13 mouse cellular contexts compared by ENCODE assay signal in genomic region chr12:69366424-69366823, GRCm38 (mm10). TPM values are rescaled to one million over a fixed set of nuclear protein-coding genes. Genes with fewer than 3 reads are reported as not detected.
DNase-seq lines count a peak whose midpoint lies in the region; ATAC-seq and TF ChIP-seq lines count a peak whose summit lies in the region.
"Had no signal": no experiment of that assay in that cellular context is flagged by ENCODE, and none has a peak within 500 bp of the region (broad histone marks: within the 10 kb centered on the region; RNA-seq: fewer than 3 reads in every experiment).

No protein-coding gene starts in this region.

- no peak overlapping the region for H3K4me3 ChIP-seq in cerebellum, adult 2 months (replicated peaks; ENCODE audit: insufficient read depth, low read depth, low read length)
- no peak overlapping the region for H3K4me3 ChIP-seq in kidney, postnatal 0 days (replicated peaks; ENCODE audit: low read depth, low read length)
- no peak overlapping the region for H3K4me3 ChIP-seq in kidney, embryonic 14.5 days (ENCODE audit: low read length)
- H3K4me3 ChIP-seq in limb, embryonic 10.5 days = no peak overlapping the region
- H3K4me3 ChIP-seq in intestine, embryonic 16.5 days (ENCODE audit: low read length) = no peak overlapping the region
- H3K4me3 ChIP-seq: embryonic facial prominence, embryonic 12.5 days; forebrain, embryonic 13.5 days had no signal

- TF ChIP-seq CTCF in cerebellum, adult 2 months (IDR thresholded peaks at IDR 0.05; ENCODE audit: borderline replicate concordance, insufficient read depth, low read depth, low read length) = no peak
- TF ChIP-seq CTCF in kidney, postnatal 0 days (IDR thresholded peaks at IDR 0.05; ENCODE audit: low read depth) = peak; percentile 43

- H3K9me3 ChIP-seq in kidney, postnatal 0 days (replicated peaks; ENCODE audit: low read length) = no peaks in the 10 kb centered on the region
- no peaks in the 10 kb centered on the region for H3K9me3 ChIP-seq in kidney, embryonic 14.5 days (ENCODE audit: control insufficient read depth, low read length)
- no peaks in the 10 kb centered on the region for H3K9me3 ChIP-seq in limb, embryonic 10.5 days (replicated peaks)
- H3K9me3 ChIP-seq in intestine, embryonic 16.5 days (ENCODE audit: control insufficient read depth, low read length) = no peaks in the 10 kb centered on the region
- H3K9me3 ChIP-seq: embryonic facial prominence, embryonic 12.5 days; forebrain, embryonic 13.5 days had no signal

- H3K9ac ChIP-seq in kidney, postnatal 0 days (ENCODE audit: low read depth, low read length) = no peak overlapping the region
- H3K9ac ChIP-seq in kidney, embryonic 14.5 days (ENCODE audit: low read depth, low read length) = no peak overlapping the region
- H3K9ac ChIP-seq in intestine, embryonic 16.5 days (ENCODE audit: low read depth, low read length) = no peak overlapping the region
- H3K9ac ChIP-seq: embryonic facial prominence, embryonic 12.5 days; forebrain, embryonic 13.5 days had no signal

- no peaks in the 10 kb centered on the region for H3K36me3 ChIP-seq in kidney, postnatal 0 days (ENCODE audit: insufficient read depth, low read length)
- H3K36me3 ChIP-seq in kidney, embryonic 14.5 days (ENCODE audit: control insufficient read depth, insufficient read depth, low read length) = no peaks in the 10 kb centered on the region
- H3K36me3 ChIP-seq in limb, embryonic 10.5 days = no peaks in the 10 kb centered on the region
- H3K36me3 ChIP-seq in intestine, embryonic 16.5 days (ENCODE audit: control insufficient read depth, insufficient read depth, low read length) = no peaks in the 10 kb centered on the region
- H3K36me3 ChIP-seq: embryonic facial prominence, embryonic 12.5 days had no signal

- H3K4me2 ChIP-seq in kidney, postnatal 0 days (ENCODE audit: low read length) = no peak overlapping the region
- no peak overlapping the region for H3K4me2 ChIP-seq in kidney, embryonic 14.5 days (replicated peaks; ENCODE audit: low read depth, low read length)
- H3K4me2 ChIP-seq in intestine, embryonic 16.5 days (ENCODE audit: low read depth, low read length) = no peak overlapping the region
- H3K4me2 ChIP-seq: embryonic facial prominence, embryonic 12.5 days; forebrain, embryonic 13.5 days had no signal

- H3K27ac ChIP-seq in cerebellum, adult 2 months (ENCODE audit: insufficient read depth, low read length) = no peak overlapping the region
- no peak overlapping the region for H3K27ac ChIP-seq in kidney, postnatal 0 days
- no peak overlapping the region for H3K27ac ChIP-seq in kidney, embryonic 14.5 days (ENCODE audit: low read depth, low read length)
- no peak overlapping the region for H3K27ac ChIP-seq in limb, embryonic 10.5 days
- H3K27ac ChIP-seq in intestine, embryonic 16.5 days (ENCODE audit: low read length) = no peak overlapping the region
- H3K27ac ChIP-seq: embryonic facial prominence, embryonic 12.5 days; forebrain, embryonic 13.5 days had no signal

- no peaks in the 10 kb centered on the region for H3K27me3 ChIP-seq in cerebellum, adult 2 months (ENCODE audit: control insufficient read depth, insufficient read depth, low read length)
- H3K27me3 ChIP-seq in kidney, postnatal 0 days (ENCODE audit: insufficient read depth, low read length) = no peaks in the 10 kb centered on the region
- no peaks in the 10 kb centered on the region for H3K27me3 ChIP-seq in kidney, embryonic 14.5 days (ENCODE audit: control insufficient read depth, insufficient read depth, low read length)
- H3K27me3 ChIP-seq in limb, embryonic 10.5 days (ENCODE audit: low read depth, poor library complexity, severe bottlenecking) = no peaks in the 10 kb centered on the region
- no peaks in the 10 kb centered on the region for H3K27me3 ChIP-seq in intestine, embryonic 16.5 days (replicated peaks; ENCODE audit: control insufficient read depth, insufficient read depth, low read length)
- H3K27me3 ChIP-seq: embryonic facial prominence, embryonic 12.5 days; forebrain, embryonic 13.5 days had no signal

- H3K4me1 ChIP-seq in cerebellum, adult 2 months (ENCODE audit: control insufficient read depth, insufficient read depth, low read length) = peaks cover 4% of the 10 kb centered on the region; the same call in 1 of the 2 replicates
- H3K4me1 ChIP-seq in kidney, postnatal 0 days (replicated peaks; ENCODE audit: insufficient read depth, low read length) = 0 out of 2 replicates have a peak, but pooled peaks cover 4% of the 10 kb centered on the region
- peaks cover 15% of the 10 kb centered on the region; the same call in 1 of the 2 replicates for H3K4me1 ChIP-seq in kidney, embryonic 14.5 days (ENCODE audit: control insufficient read depth, insufficient read depth, low read length)
- H3K4me1 ChIP-seq in limb, embryonic 10.5 days = peaks cover 20% of the 10 kb centered on the region
- H3K4me1 ChIP-seq in intestine, embryonic 16.5 days (ENCODE audit: control insufficient read depth, insufficient read depth, low read length) = peaks cover 13% of the 10 kb centered on the region

- DNase-seq in cerebellum, adult 18-20 months = peak; percentile 16 to 25
- DNase-seq in cerebellum, adult 2 months = no peak
- no peak for DNase-seq in kidney, postnatal 0 days (ENCODE audit: low spot score)
- DNase-seq in thymus, postnatal 4 days = peak; percentile 47
- DNase-seq in thymus, postnatal 25 days = no peak
- DNase-seq in limb, embryonic 10.5 days (ENCODE audit: low spot score) = no peak
- DNase-seq: cerebellum, adult 8-10 months; kidney, adult 11 months; lung, postnatal 36 days had no signal

- ATAC-seq in kidney, postnatal 0 days (replicated peaks; ENCODE audit: low FRiP score, low read depth) = no peak
- ATAC-seq in kidney, embryonic 14.5 days (ENCODE audit: low FRiP score, low TSS enrichment) = no peak
- ATAC-seq in intestine, embryonic 16.5 days = no peak
- ATAC-seq: forebrain, embryonic 13.5 days had no signal

- no peak for TF ChIP-seq POLR2A in cerebellum, adult 2 months (IDR thresholded peaks at IDR 0.05; ENCODE audit: borderline replicate concordance, insufficient read depth, low read length)

RNA-seq across cellular contexts. Expression of gene Arf6, which starts 5.5 kb away (rescaled TPM):
- polyA plus RNA-seq in cerebellum, adult 2 months (2012; rRNA removed) = 67.3 and 67.6 TPM in 2 replicates
- polyA plus RNA-seq in kidney, postnatal 0 days (2015; fragmentation: Nextera tagmentation; extraction: Ambion mirVana) = 56.2 and 70.7 TPM in 2 replicates
- polyA plus RNA-seq in kidney, embryonic 14.5 days (2014; fragmentation: Nextera tagmentation; extraction: Ambion mirVana) = 59.7 and 75.0 TPM in 2 replicates
- polyA plus RNA-seq in limb, embryonic 10.5 days (2016; fragmentation: Nextera tagmentation; extraction: Ambion mirVana) = 45.6 and 50.3 TPM in 2 replicates
- polyA plus RNA-seq in intestine, embryonic 16.5 days (2015; fragmentation: Nextera tagmentation; extraction: Ambion mirVana) = 18.0 and 34.2 TPM in 2 replicates

RNA-seq across cellular contexts. Expression of gene Gm9887, which starts 5.8 kb away (rescaled TPM):
- 0.33 and 0.61 TPM in 2 replicates for polyA plus RNA-seq in cerebellum, adult 2 months (2012; rRNA removed)
- polyA plus RNA-seq in kidney, postnatal 0 days (2015; fragmentation: Nextera tagmentation; extraction: Ambion mirVana) = 1.3 and 3.2 TPM in 2 replicates
- 1.3 and 2.9 TPM in 2 replicates for polyA plus RNA-seq in kidney, embryonic 14.5 days (2014; fragmentation: Nextera tagmentation; extraction: Ambion mirVana)
- 1.4 and 1.7 TPM in 2 replicates for polyA plus RNA-seq in limb, embryonic 10.5 days (2016; fragmentation: Nextera tagmentation; extraction: Ambion mirVana)
- 1.0 and 1.4 TPM in 2 replicates for polyA plus RNA-seq in intestine, embryonic 16.5 days (2015; fragmentation: Nextera tagmentation; extraction: Ambion mirVana)

RNA-seq across cellular contexts. Expression of gene Nemf, which starts 9.5 kb away (rescaled TPM):
- 42.6 and 43.8 TPM in 2 replicates for polyA plus RNA-seq in cerebellum, adult 2 months (2012; rRNA removed)
- 66.8 and 69.9 TPM in 2 replicates for polyA plus RNA-seq in kidney, postnatal 0 days (2015; fragmentation: Nextera tagmentation; extraction: Ambion mirVana)
- 91.4 and 92.5 TPM in 2 replicates for polyA plus RNA-seq in kidney, embryonic 14.5 days (2014; fragmentation: Nextera tagmentation; extraction: Ambion mirVana)
- polyA plus RNA-seq in limb, embryonic 10.5 days (2016; fragmentation: Nextera tagmentation; extraction: Ambion mirVana) = 81.0 and 87.6 TPM in 2 replicates
- 56.3 and 66.2 TPM in 2 replicates for polyA plus RNA-seq in intestine, embryonic 16.5 days (2015; fragmentation: Nextera tagmentation; extraction: Ambion mirVana)

Comparison
In these comparisons a context has a peak if more than half of its experiments do, and no peak if none do; other contexts are left out.
1. DNase-seq: peak in cerebellum, adult 18-20 months (2 of 2) and thymus, postnatal 4 days (single experiment); none in cerebellum, adult 2 months (0 of 2), kidney, postnatal 0 days (single experiment), thymus, postnatal 25 days (single experiment) and limb, embryonic 10.5 days (single experiment).